Mouse (Mus musculus) A20 (cell line): Measurements from ENCODE around the gene Usp46.
A peak's percentile ranks its signal among the peaks of the same experiment; 100 is the strongest.

ENCODE experiments used
- DNase-seq: peaks from one replicate; pipeline ENCODE4 v3.0.0-alpha.2; 2011; ENCODE audit warnings: low read depth, low spot score

Gene Usp46

DNA sequence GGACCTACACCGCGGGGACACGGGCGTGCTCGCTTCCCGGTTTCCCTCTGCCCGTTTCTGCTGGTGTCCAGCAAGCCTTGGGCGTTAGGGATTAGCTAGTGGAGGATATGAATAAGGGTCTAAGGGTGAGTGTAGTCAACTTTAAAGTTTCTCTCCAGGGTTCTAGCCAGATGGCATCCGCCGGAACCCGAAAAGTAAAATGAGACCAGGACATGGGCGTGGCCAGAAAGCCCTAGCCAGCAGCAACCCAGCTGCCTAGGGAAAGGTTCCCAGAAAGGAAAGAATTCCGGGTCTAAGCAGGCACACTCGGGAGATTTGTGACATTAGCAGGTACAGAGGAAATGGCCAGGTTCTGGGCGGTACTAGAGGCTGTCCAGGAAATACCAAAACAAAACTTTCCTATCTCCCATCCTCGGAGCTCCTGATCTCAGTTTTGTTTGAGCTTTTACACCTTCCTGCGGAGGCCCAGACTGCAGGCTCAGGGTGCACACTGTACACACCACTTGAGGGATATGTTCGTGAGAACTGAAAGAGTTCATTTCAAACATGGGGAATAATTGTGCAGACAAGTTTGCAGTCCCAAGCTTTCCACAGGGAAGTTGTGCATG is 587 bp upstream of the Usp46 start:
- DNase-seq, result peak; percentile 73

DNA sequence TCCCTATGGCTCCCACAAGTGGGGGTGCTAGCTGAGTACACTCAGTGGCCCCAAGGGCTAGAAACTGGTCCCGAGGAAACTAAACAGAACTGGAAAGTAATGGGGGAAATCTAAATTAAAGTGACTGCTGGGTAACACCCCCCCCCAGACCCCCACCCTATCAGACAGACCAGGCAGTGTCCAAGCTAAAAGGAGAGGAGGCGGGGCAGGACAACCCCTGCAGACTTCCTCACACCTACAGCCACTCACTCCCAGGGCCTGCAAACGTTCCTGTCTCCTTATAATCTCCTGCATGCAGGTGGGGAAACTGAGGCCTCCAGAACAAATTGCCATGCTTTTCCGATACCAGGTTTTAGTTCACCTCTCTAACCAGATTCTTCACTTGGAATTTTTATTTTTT is 885 bp downstream of the Usp46 start:
- DNase-seq, result no peak

DNA sequence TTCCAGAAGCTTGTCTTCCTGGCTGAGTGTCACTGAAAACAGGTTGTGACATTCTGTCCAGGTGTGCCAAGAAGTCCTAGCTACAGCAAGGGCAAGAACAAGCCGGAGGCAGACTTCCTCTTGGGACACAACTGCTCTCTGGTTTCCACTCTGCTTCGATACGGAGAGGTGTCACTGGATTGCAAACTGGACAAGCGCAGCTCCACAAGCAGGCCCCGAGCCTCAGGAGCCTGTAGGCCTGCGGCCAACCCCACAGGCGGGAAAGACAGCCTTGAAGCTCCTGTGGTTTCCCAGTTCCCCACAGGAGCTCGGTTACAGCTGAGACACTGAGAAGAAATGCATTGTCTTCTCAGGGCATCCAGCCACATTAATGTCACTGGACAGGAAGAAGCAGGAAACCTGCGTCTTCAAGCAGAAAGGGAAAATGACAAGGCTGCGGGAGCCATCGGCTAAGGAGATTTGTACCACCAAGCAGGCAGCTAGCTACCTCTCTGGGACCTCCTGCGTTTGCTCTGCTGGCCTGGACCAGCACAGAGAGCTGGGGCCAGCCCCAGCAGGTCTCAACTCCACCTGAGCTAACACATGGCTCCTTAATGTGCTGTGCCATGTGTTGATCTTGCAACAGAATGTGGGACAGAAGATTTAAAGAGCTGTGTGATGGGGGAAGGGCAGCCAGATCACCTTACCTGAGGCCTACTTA is 1.7 kb downstream of the Usp46 start:
- no peak for DNase-seq

DNA sequence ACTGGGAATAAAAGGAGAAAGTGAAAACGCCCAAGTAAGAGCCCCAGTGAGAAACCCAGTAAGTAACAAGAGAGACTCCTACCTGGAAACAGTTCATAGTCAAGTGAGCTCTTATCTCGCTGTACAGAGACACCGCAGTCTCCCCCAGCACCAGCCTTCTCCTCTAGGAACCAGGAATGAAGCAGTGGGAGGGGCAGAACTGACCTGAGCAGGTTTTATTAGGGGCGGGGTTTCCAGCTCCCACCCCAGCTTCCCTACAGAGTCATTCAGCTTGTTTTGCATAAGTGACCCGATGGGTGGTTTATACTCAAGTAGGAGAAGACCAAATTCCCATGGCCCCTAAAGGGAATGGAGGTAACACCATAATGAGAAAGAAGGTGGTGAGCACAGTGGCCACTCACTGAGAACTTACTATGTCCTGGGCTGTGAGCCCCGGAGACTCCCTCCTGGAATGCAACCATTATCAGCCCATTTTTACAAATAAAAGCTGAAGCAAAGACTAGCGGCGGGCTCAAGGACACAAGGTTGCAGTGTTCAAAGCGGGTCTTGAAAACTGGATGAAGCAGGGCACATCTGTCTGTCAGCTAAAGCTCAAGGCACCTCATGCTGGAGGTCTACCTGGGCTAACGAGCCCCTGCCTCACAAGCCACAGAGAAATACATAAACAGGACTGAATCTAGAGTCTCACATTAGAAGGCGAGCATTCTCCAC is 2.5 kb downstream of the Usp46 start:
- no peak for DNase-seq

DNA sequence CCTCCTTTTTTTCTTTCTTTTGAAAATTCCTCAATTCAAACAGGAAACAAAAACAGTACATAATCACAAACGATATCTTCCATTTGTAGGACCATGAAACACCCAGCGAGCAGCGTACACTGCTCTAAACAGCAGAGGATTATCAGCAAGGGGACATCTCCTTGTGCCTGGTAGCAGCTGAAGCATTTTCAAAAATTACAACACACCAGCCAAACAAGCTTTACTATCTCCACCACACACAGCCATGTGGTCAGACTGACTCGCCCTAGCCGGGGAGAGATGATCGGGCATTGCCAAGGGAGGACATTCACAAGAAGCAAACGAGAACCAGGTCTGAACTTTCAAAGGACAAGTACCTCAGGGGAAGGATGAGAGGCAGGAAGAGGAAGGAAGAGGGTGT is 3.4 kb downstream of the Usp46 start:
- no peak for DNase-seq

DNA sequence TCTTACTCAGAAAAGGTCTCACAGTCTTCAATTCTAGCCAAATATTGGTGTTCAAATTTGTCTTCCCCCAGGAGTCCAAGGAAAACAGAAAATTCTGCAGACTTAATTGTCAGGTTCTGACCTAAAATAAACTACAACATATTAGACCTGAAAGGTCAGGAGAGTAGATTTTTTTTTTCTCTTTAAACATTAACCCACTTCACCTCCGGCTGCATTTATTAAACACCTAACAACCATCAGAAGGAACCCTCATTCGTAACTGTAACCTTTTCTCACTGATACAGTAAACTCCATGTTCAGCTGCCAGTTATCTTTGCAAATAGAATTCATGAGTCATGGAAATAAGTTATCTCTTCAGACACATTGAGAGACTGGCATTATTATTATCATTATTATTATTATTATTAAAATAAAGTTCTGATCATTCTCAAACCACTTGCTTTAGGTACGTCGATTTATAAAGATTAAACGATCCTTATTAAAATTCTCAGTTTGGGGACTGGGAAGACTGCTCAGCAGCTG is 4.9 kb downstream of the Usp46 start:
- DNase-seq, result no peak

DNA sequence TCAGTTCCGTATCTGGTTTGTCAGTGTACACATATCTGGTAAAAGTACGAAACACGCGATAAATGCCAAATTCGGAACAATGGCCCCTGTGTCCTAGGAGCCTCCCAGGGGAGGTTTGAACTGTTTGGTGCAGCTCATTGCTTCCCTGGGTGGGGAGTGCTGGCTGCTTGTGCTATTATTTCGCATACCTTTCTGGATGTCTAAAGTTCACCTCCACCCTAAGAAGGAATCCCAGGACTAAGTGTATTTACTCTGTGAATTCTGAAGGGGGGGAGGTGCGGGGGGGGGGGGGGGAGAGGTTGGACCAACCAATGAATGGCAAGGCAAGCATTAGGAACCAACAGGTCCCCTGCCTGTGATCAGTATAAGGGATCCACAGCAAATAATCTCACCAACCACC is 6.0 kb downstream of the Usp46 start:
- no peak for DNase-seq

DNA sequence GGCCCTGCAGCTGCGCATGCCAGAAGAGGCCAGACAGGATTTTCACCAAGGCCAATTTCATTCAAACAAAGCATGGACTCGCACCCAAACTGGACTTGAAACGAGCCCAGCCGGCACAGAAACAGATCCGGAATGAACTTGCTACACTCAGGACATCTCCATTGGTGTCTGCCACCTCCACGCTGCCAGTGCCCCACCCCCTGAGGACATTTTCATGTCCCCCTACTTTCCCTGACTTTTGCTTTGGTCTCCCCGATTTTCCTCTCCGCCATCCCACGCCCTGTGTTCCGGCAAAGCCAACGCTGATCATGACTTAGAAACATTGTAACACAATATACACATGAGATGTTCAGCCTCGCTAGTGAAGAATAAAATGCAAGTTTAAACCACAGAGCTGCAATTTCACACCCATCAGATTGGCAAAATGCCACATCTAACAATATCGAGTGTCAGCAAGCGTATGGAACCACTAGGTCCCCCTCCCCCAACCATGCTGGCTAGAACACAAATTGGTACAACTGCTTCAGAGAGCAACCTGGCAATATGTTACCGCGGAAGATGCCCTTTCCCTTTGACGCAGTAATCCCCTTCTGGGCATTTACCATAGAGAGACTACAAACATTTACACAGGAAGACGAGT is 6.7 kb downstream of the Usp46 start:
- no peak for DNase-seq

DNA sequence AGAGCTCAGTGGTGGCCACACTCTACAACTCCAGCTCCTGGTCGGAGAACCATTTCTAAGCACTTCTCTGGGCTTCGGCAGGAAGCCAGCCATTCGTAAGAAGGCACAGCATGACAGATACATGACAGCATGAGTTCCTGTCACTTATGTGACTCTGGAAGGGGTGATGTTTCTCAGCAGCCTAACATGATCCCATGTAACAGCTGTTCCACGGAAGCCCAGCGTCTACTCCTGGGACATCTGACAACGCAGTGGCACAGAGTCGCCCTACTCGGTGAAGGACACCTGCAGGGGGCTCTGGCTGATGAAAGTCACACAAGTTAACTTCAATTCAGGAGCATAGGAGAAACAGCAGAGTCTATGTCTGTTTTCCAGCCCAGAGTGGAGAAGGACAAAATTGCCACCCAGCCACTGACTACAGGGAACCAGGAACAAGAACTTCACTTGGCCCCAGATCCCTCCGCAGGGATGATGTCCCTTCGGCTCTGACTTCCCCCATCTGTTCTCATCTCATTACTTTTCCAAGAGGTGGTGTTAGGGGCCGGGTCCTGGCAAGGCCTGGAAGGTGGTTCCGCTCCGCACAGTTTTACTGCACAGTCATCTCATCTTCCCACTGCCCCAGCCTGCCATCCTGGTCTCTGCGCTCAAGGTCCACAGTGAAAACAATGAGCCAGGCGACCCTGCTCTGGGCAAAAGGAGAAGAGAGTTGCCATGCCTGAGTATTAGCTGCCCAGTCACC is 15.9 kb downstream of the Usp46 start:
- no peak for DNase-seq

DNA sequence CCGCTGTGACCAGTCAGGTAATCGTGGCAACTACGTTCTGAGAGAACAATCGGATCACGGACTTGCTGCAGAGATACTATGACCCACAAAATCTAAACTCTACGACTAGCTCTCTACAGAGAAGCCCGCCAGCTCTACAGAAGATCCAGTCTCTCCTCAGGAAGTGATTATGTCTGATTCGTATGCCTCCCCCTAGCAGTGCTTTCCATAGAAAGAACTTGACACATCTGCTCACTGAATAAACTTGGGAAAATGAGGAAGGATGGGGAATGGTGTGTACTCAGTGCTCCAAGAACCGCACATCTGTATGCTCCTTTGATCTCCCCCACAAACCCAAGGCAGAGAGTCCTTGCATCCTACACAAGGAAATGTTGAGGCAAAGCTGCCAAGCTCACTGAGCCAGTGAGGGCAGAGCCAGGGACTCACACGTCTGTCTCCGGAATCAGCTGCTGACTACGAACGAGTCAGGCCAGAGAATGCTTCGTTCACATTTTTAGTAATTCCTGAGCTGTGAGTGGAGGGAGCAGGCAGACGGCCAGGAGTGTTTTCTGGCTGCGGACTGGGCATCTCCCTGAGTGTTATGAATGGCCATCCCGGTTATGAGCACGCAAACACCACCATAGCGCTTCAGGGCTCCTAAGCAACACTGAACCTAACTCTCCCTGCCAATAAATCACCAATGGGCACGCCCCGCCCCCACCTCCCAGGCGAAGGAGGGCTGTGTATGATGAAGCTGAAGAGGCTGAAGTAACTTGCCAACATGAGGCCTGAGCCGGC is 16.6 kb downstream of the Usp46 start:
- no peak for DNase-seq

DNA sequence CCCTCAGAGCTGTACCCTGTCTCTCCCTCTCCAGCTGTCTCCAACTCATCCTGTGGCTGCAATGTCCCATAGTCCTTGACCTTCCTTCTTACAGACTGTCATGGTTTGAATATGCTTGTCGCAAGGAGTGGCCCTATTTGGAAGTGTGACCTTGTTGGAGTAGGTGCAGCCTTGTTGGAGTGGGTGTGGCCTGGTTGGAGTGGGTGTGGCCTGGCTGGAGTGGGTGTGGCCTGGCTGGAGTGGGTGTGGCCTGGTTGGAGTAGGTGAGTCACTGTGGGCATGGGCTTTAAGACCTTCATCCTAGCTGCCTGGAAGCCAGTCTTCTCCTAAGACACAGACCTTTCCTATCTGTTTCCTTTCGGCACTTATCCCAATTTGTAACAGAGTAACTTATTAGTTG is 17.3 kb downstream of the Usp46 start:
- peak; percentile 7 for DNase-seq

DNA sequence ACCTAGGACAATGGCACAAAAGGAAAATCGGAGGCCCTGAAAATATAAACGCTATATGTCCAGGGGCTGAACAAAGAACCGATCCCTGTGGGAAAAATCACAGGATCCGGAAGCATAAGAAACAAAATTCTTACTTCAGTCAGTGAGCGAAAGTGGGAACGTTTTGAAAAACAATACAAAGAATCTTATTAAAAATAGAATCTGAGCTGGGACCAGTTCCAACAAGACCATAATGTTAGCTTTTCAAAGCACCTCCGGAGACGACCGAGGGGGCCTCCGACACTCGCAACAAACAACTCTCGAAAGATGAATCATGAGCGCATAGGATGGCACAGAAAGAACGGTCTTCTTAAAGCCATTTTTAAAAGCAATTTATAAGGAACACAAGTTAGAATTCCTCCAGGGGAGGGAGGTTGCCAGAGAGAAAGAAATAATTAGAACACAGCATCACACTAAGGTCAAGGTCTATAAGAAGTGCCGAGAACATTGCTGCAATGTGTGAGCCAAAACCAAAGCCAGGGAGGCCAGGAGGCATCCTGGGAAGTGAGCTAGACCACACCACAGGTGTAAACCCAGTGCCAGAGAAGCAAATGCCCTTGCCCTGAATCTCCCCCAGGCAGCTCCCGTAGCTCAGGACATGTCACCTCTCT is 19.3 kb downstream of the Usp46 start:
- no peak for DNase-seq

DNA sequence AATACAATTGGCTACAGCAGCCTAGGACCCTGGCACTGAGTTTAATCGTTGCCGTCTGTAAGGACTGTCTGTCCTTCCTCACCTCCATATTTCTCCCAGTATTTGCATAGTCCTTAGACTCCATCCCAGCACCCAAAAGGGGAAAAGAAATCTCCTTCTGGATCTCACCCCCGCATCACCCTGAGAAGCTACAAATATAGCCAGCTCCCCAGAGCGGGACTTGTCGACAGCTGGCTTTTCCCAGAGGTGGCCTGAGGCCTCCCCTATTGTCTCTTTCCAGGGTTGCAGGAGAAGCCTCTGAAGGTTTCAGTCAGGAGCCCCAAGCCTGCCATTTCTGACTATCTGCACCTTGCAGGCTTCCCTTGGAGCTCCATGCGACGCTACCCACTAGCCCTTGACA is 23.6 kb downstream of the Usp46 start:
- DNase-seq, result no peak

DNA sequence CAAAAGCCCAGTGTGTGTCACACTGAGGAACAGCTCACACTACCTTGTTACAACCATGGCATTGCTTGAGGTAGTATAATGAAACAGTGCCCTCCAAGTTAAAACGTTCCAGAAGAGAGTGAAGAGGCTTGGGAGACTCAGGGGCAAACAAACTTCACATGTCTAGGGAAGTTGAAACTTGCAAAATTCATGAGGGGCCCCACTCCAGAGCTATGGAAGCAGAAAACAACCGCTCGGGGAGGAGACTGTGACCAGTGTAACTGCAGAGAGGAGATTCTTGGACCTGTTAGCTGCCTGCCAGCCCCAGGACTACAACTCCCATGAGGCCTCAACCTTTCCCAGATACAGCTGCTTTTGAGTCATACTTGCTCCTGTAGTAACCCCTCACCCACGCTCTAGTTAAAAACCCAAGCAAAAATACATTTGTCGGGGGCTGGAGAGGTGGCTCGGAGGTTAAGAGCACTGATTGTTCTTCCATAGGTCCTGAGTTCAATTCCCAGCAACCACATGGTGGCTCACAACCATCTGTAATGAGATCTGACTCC is 25.4 kb downstream of the Usp46 start:
- no peak for DNase-seq

DNA sequence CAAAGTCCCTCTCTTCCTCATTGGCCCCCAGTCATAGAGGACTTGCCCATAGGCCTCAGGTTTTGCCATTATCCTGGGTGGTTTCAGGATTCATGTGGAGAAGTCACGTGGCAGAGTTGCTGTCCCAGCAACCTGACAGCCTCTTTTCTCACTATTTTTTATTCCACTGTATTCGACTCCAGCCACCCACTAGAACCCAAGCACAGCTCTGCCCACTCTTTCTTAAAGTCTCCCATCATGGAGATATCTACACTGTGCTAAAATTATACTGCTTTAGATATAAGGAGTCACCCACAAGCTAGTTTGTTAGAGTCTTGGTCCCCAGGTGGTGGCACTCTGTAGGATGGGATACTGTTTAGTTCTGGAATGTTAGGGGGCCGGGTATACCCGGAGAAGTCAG is 27.7 kb downstream of the Usp46 start:
- no peak for DNase-seq

DNA sequence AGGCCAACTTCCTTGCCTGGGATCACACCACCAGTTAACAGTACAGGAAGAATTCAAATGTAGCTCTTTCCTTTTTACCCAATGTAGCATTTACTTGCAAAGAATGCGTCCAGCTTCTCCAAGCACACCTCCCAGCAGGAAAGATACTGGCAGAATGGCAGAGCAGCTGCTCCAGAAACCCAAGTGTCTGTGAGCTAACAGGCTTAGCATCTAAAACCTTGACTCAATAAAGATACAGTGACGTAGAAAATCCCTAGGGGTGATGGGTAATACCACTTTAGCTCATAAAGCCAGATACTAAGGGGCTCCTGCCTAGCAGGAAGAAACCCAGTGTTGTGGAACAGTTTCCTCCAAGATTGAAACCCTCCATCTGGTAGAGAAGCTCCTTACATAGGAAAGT is 32.8 kb downstream of the Usp46 start:
- no peak for DNase-seq

DNA sequence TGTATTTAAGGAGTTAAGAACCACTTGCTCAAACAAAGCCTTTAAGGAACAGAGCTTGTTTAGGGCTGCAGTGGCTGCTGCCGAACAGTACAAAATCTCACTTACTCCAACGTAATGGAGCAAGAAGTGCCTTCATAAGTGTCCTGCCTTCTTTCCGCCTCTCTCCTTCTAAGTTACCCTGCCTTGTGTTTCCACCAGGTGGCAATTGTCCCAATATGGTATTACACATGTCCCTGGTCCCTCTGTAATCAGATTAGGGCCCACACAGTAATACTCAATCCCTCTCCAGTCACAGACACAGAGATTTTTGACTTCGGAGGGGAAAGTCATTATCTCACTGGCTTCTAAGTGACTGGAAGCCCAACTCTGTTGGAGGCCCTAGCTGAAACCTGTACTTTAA is 34.1 kb downstream of the Usp46 start:
- DNase-seq, result no peak

DNA sequence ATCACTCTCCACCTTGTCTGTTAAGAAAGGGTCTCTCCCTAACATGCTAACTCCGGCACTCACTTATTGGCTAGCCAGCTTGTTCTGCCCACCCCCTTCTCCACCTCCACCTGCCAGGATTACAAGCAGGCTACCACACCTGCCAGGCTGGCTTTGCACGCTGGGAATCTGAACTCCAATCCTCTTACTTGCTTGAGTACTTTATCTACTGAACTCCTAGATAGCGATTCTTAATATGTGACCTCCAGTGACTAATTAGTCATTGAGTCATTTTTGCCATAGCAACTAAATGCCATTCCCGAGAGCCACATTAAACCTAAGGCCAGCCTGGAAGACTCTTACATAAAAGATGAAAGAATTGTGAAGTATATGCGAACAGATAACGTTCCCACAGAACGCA is 38.4 kb downstream of the Usp46 start:
- DNase-seq, result no peak

DNA sequence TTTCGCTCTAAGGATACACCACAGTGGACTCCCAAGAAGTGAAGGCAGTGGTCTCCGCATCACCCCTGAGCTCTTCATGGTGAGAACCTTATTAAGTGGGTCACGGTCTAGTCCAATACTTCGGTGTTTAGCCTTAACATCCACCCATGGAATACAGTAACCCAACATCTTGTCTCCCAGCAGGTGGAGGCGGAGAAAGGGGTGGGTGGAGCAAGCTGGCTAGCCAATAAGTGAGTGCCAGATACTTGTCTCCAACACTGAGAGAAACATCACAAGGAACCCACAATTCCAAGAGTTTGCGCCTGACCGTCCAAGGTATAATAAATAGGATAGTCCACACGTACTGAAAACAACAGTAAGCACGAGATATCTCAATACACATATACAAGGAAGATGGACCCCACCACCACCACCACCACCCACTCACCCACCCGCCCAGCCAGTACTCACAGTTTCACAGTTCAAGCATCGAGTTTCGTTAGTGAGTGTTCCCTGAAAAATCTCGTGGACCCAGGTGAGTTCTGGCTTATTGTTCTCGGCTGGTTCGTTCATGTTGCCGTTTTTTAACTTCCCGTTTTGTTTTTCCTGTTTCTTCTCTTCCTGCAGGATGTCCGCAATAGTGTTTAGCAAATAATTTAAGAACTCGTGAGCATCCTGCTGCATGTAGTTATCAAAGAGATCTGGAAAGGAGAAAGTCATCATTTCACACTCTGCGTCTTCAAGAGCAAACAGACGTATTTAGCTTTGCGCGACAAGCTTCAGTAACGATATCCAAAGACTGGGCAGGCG is 39.3 kb downstream of the Usp46 start:
- DNase-seq, result no peak
